Mouse (Mus musculus): ENCODE measurements around the gene Ltbp1. TPM values are rescaled to one million over a fixed set of nuclear protein-coding genes. Genes with fewer than 3 reads are reported as not detected.

The Ltbp1 gene
- polyA plus RNA-seq, 1 experiment from 2014 or later: 2.9 TPM

DNA sequence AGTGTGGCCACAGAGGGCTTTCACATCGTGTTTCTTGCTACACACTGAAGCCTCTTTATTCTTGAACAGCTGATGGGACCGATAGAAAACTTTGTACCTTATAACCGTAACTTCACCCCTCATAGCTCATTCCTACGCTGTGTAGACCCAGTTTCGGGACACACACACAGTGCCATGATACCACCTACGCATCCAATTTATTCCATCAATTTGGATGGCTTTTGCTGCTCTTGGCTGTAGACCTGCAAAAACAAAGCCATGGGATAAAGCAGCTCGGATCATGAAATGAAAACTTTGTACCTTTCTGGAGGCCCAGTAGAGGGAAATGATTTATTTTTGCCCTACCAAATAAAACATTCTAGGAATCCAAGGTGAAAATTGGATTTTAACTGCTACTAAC lies 239.7 kb downstream of the Ltbp1 start:
- no peaks in the 10 kb centered on the region for H3K27me3 ChIP-seq
- no peak for DNase-seq
- no peak overlapping the region for H3K9ac ChIP-seq
- no peak overlapping the region for H3K4me2 ChIP-seq
- 79% methylated on average over 7 of the region's 7 CpGs for WGBS (ENCODE audit: insufficient replicate concordance)
- H3K27ac ChIP-seq: no peak overlapping the region
- no peak for ATAC-seq (ENCODE audit: low read depth)
- H3K4me1 ChIP-seq (replicated peaks): no peaks in the 10 kb centered on the region
- no peaks in the 10 kb centered on the region for H3K9me3 ChIP-seq (replicated peaks)
- no peak overlapping the region for H3K4me3 ChIP-seq (replicated peaks)
- H3K36me3 ChIP-seq: no peaks in the 10 kb centered on the region

GRCm38 (mm10) chr17:75248632-75249031 lies 243.3 kb downstream of the Ltbp1 start:
- ATAC-seq (ENCODE audit: low read depth) (no peak), DNase-seq (no peak)

GRCm38 (mm10) chr17:75250571-75250970 lies 245.2 kb downstream of the Ltbp1 start:
- 69% methylated on average over 6 of the region's 6 CpGs for WGBS (ENCODE audit: insufficient replicate concordance)

More at GRCm38 (mm10) chr17:75248632-75249031, 243.3 kb downstream of the Ltbp1 start:
- Histone ChIP-seq H3K9me3 (replicated peaks) (no peaks in the 10 kb centered on the region), H3K36me3 (no peaks in the 10 kb centered on the region), H3K4me2 (no peak overlapping the region), H3K4me1 (replicated peaks) (no peaks in the 10 kb centered on the region), H3K27ac (no peak overlapping the region), H3K9ac (no peak overlapping the region), H3K27me3 (no peaks in the 10 kb centered on the region), H3K4me3 (replicated peaks) (no peak overlapping the region)
- 57% methylated on average over 10 of the region's 10 CpGs for WGBS (ENCODE audit: insufficient replicate concordance)

GRCm38 (mm10) chr17:75251094-75251493 lies 245.7 kb downstream of the Ltbp1 start:
- no peak overlapping the region for H3K9ac ChIP-seq
- H3K27me3 ChIP-seq: no peaks in the 10 kb centered on the region
- H3K9me3 ChIP-seq (replicated peaks): no peaks in the 10 kb centered on the region
- no peak overlapping the region for H3K4me3 ChIP-seq (replicated peaks)
- H3K4me2 ChIP-seq: no peak overlapping the region
- WGBS (ENCODE audit: insufficient replicate concordance): 72% methylated on average over 6 of the region's 6 CpGs
- H3K27ac ChIP-seq: no peak overlapping the region
- DNase-seq (no peak), ATAC-seq (ENCODE audit: low read depth) (no peak)
- no peaks in the 10 kb centered on the region for H3K4me1 ChIP-seq (replicated peaks)
- H3K36me3 ChIP-seq: no peaks in the 10 kb centered on the region

More at GRCm38 (mm10) chr17:75250571-75250970, 245.2 kb downstream of the Ltbp1 start:
- H3K27me3 ChIP-seq: no peaks in the 10 kb centered on the region
- no peaks in the 10 kb centered on the region for H3K36me3 ChIP-seq
- H3K9me3 ChIP-seq (replicated peaks): no peaks in the 10 kb centered on the region
- no peak overlapping the region for H3K4me3 ChIP-seq (replicated peaks)
- DNase-seq: no peak
- ATAC-seq (ENCODE audit: low read depth): no peak
- H3K27ac ChIP-seq: no peak overlapping the region
- no peak overlapping the region for H3K4me2 ChIP-seq
- H3K9ac ChIP-seq: no peak overlapping the region
- no peaks in the 10 kb centered on the region for H3K4me1 ChIP-seq (replicated peaks)

- Histone ChIP-seq H3K36me3 (no peaks in the 10 kb centered on the region), H3K27ac (no peak overlapping the region), H3K27me3 (no peaks in the 10 kb centered on the region), H3K4me1 (replicated peaks) (no peaks in the 10 kb centered on the region), H3K9ac (no peak overlapping the region), H3K4me2 (no peak overlapping the region), H3K4me3 (replicated peaks) (no peak overlapping the region), H3K9me3 (replicated peaks) (no peaks in the 10 kb centered on the region)
- no peak for DNase-seq
- 71% methylated on average over 5 of the region's 5 CpGs for WGBS (ENCODE audit: insufficient replicate concordance)
- no peak for ATAC-seq (ENCODE audit: low read depth)
Measured at GRCm38 (mm10) chr17:75252540-75252939, 247.2 kb downstream of the Ltbp1 start.

- no peak overlapping the region for H3K4me2 ChIP-seq
- no peaks in the 10 kb centered on the region for H3K27me3 ChIP-seq
- DNase-seq (no peak), ATAC-seq (ENCODE audit: low read depth) (no peak)
- H3K9me3 ChIP-seq (replicated peaks): no peaks in the 10 kb centered on the region
- no peak overlapping the region for H3K4me3 ChIP-seq (replicated peaks)
- no peak overlapping the region for H3K27ac ChIP-seq
- no peaks in the 10 kb centered on the region for H3K4me1 ChIP-seq (replicated peaks)
- no peaks in the 10 kb centered on the region for H3K36me3 ChIP-seq
- no peak overlapping the region for H3K9ac ChIP-seq
- 71% methylated on average over 6 of the region's 6 CpGs for WGBS (ENCODE audit: insufficient replicate concordance)
Measured at GRCm38 (mm10) chr17:75254909-75255308, 249.5 kb downstream of the Ltbp1 start.

- Histone ChIP-seq H3K4me2 (no peak overlapping the region), H3K9ac (no peak overlapping the region)
- ATAC-seq (ENCODE audit: low read depth): no peak
Measured at GRCm38 (mm10) chr17:75255967-75256366, 250.6 kb downstream of the Ltbp1 start.

GRCm38 (mm10) chr17:75258427-75258826 lies 253.1 kb downstream of the Ltbp1 start:
- Histone ChIP-seq H3K4me2 (no peak overlapping the region), H3K4me1 (replicated peaks) (no peaks in the 10 kb centered on the region), H3K9me3 (replicated peaks) (no peaks in the 10 kb centered on the region), H3K9ac (no peak overlapping the region), H3K27me3 (no peaks in the 10 kb centered on the region), H3K36me3 (no peaks in the 10 kb centered on the region), H3K4me3 (replicated peaks) (no peak overlapping the region), H3K27ac (no peak overlapping the region)
- DNase-seq (no peak), ATAC-seq (ENCODE audit: low read depth) (no peak)
- WGBS (ENCODE audit: insufficient replicate concordance): 61% methylated on average over 2 of the region's 2 CpGs

More at GRCm38 (mm10) chr17:75255967-75256366, 250.6 kb downstream of the Ltbp1 start:
- no peaks in the 10 kb centered on the region for H3K36me3 ChIP-seq
- no peaks in the 10 kb centered on the region for H3K27me3 ChIP-seq
- H3K9me3 ChIP-seq (replicated peaks): no peaks in the 10 kb centered on the region
- WGBS (ENCODE audit: insufficient replicate concordance): 40% methylated on average over 1 of the region's 1 CpGs
- no peak overlapping the region for H3K4me3 ChIP-seq (replicated peaks)
- H3K27ac ChIP-seq: no peak overlapping the region
- no peak for DNase-seq
- H3K4me1 ChIP-seq (replicated peaks): no peaks in the 10 kb centered on the region

DNA sequence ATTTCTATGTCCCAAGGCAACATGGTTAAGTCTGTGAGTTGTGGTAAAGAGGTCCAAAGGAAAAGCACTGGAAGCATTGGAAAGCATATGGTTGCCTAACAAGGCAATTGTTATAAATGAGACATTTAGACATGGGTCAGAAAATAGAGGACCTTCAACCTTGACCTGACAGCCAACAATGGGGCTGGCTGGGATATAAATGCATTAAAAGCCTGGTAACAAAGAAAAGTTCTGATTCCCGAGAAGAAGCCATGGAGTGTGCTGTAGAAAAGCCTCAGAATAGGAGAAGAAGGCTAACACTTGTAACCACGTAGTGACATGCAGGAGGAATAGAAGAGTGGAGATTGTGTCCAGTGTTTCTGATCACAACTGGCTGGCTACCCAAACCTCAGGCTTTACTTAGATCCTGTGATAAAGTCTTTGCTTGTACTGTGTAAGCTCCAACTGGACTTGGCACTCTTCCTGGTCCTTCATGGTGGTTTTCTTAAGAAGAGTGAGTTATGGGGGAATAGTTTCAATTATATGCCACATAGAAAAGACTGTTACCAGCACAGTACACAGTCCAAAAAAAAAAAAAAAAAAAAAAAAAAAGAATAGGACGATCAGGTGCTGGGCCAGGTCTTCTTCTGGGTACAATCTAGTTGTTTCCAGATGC lies 258.1 kb downstream of the Ltbp1 start:
- Histone ChIP-seq H3K27me3 (no peaks in the 10 kb centered on the region), H3K27ac (no peak overlapping the region), H3K9me3 (replicated peaks) (no peaks in the 10 kb centered on the region), H3K4me3 (replicated peaks) (no peak overlapping the region), H3K4me2 (no peak overlapping the region), H3K36me3 (no peaks in the 10 kb centered on the region), H3K9ac (no peak overlapping the region), H3K4me1 (replicated peaks) (no peaks in the 10 kb centered on the region)
- DNase-seq (no peak), ATAC-seq (ENCODE audit: low read depth) (no peak)
- WGBS (ENCODE audit: insufficient replicate concordance): 51% methylated on average over 3 of the region's 3 CpGs

DNA sequence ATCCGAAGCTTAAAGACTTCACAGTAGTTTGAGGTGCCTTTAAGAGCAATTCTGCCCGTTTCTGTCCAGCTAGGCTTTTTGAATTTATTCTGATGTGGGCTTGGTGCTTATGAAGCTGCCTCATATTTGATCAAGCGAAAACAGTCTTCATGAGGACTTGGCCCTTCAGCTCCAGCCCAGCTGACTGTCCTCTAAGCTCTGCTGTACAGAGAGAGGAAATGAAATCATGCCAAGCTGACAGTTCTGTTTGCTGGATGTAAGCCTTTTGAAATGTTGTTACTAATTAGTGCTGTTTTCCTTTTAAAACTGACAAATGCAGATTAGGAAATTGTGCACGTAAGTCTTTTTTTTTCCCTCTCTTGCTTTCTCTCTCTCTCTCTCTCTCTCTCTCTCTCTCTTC lies 263.1 kb downstream of the Ltbp1 start:
- no peak for ATAC-seq (ENCODE audit: low read depth)
- Histone ChIP-seq H3K27me3 (no peaks in the 10 kb centered on the region), H3K27ac (no peak overlapping the region), H3K36me3 (no peaks in the 10 kb centered on the region), H3K4me1 (replicated peaks) (no peaks in the 10 kb centered on the region), H3K4me2 (no peak overlapping the region), H3K4me3 (replicated peaks) (no peak overlapping the region), H3K9ac (no peak overlapping the region), H3K9me3 (replicated peaks) (no peaks in the 10 kb centered on the region)
- no peak for DNase-seq
- WGBS (ENCODE audit: insufficient replicate concordance): 57% methylated on average over 4 of the region's 4 CpGs

DNA sequence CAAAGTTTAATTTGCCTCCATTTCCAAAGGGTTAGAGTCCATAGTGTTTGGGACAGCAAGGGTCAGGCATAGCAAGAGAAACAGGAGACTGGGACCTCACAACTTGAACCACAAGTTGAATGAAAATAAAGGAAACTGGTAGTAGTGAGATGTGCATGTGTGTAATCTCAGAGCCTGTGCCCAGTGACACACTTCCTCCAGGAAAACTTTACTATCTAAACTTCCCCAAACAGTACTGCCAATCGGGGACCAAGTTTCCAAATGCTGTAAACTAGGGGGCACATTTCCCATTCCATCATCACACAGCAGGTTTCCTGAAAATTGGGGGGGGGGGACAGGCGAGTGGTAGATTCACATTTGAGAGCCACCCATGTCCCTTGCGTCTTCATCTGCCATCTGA lies 267.1 kb downstream of the Ltbp1 start:
- Histone ChIP-seq H3K4me3 (replicated peaks) (no peak overlapping the region), H3K9ac (no peak overlapping the region), H3K27me3 (no peaks in the 10 kb centered on the region), H3K9me3 (replicated peaks) (no peaks in the 10 kb centered on the region), H3K36me3 (no peaks in the 10 kb centered on the region), H3K4me1 (replicated peaks) (no peaks in the 10 kb centered on the region), H3K4me2 (no peak overlapping the region), H3K27ac (no peak overlapping the region)
- WGBS (ENCODE audit: insufficient replicate concordance): 55% methylated on average over 3 of the region's 3 CpGs
- ATAC-seq (ENCODE audit: low read depth) (no peak), DNase-seq (no peak)

GRCm38 (mm10) chr17:75273272-75273671 lies 267.9 kb downstream of the Ltbp1 start:
- ATAC-seq (ENCODE audit: low read depth): no peak
- H3K27ac ChIP-seq: no peak overlapping the region
- WGBS (ENCODE audit: insufficient replicate concordance): 69% methylated on average over 1 of the region's 1 CpGs
- no peak overlapping the region for H3K4me3 ChIP-seq (replicated peaks)
- no peaks in the 10 kb centered on the region for H3K9me3 ChIP-seq (replicated peaks)
- H3K27me3 ChIP-seq: no peaks in the 10 kb centered on the region
- H3K36me3 ChIP-seq: no peaks in the 10 kb centered on the region
- H3K9ac ChIP-seq: no peak overlapping the region
- no peaks in the 10 kb centered on the region for H3K4me1 ChIP-seq (replicated peaks)
- no peak for DNase-seq
- no peak overlapping the region for H3K4me2 ChIP-seq

All from liver, embryonic 13.5 days (tissue).